Mouse (Mus musculus) forebrain, postnatal 0 days (tissue): ENCODE results near the gene Olfr1305. TPM values are rescaled to one million over a fixed set of nuclear protein-coding genes. Genes with fewer than 3 reads are reported as not detected.

Source experiments
- ATAC-seq: fragments of 200-750 bp; cut with Nextera tagmentation; 2 replicates; pipeline ENCODE4 v1.8.0; 2017; ENCODE audit warnings: mild to moderate bottlenecking, moderate library complexity
- DNase-seq: peaks from one replicate; pipeline ENCODE4 v3.0.0-alpha.2; 2015
- H3K27ac ChIP-seq: fragments of 300-500 bp; sonication (generic); 2 replicates; pipeline ENCODE4 v1.5.1; 2014; ENCODE audit warnings: low read depth, mild to moderate bottlenecking, antibody characterized with exemption, low read length, moderate library complexity, mixed read lengths
- H3K27me3 ChIP-seq: fragments of 300-500 bp; sonication (generic); 2 replicates; pipeline ENCODE4 v1.6.1; 2014; ENCODE audit warnings: mild to moderate bottlenecking, low read length, mixed read lengths; ENCODE audit not compliant: insufficient read depth
- H3K36me3 ChIP-seq: fragments of 300-500 bp; sonication (generic); 2 replicates; pipeline ENCODE4 v1.6.1; 2014; ENCODE audit warnings: mild to moderate bottlenecking, moderate library complexity; ENCODE audit not compliant: insufficient read depth
- H3K4me1 ChIP-seq: fragments of 300-500 bp; sonication (generic); 2 replicates; pipeline ENCODE4 v1.6.1; 2014; ENCODE audit warnings: antibody characterized with exemption; ENCODE audit not compliant: insufficient read depth
- H3K4me2 ChIP-seq: fragments of 300-500 bp; sonication (generic); 2 replicates; pipeline ENCODE4 v1.6.1; 2014; ENCODE audit warnings: low read depth, mild to moderate bottlenecking, moderate library complexity
- H3K4me3 ChIP-seq: fragments of 300-500 bp; sonication (generic); 2 replicates; pipeline ENCODE4 v1.5.1; 2014; ENCODE audit warnings: low read depth, low read length, mixed read lengths
- H3K9ac ChIP-seq: fragments of 300-500 bp; sonication (generic); 2 replicates; pipeline ENCODE4 v1.6.1; 2014; ENCODE audit warnings: mild to moderate bottlenecking
- H3K9me3 ChIP-seq: fragments of 300-500 bp; sonication (generic); 2 replicates; pipeline ENCODE4 v1.6.1; 2016; ENCODE audit warnings: low read length
- CTCF ChIP-seq: sonication (generic); IDR thresholded peaks from 2 replicates; pipeline ENCODE4 v1.5.1; 2016; ENCODE audit warnings: antibody characterized with exemption, control low read depth, low read depth
- WGBS: fragments of 180-500 bp; shearing (Covaris S2); extraction: QIAGEN DNeasy Blood & Tissue Kit; methylation state at CpG from one replicate; pipeline ENCODE4 v1.1.7; 2014; 5-methylcytosine and 5-hydroxymethylcytosine counted together
- polyA plus RNA-seq: library from polyadenylated mRNA; unstranded; fragments of >200 nt; fragmentation: Nextera tagmentation; extraction: Ambion mirVana; gene quantifications from 2 replicates; pipeline ENCODE4 v1.2.1, GENCODE M21; 2015
- total RNA-seq: library from RNA; depleted of rRNA; stranded (reverse); fragments of >200 nt; gene quantifications from 2 replicates; pipeline ENCODE4 v1.2.3, GENCODE M21; 2014; rRNA removed

The Olfr1305 gene
- not detected in 2 replicates for total RNA-seq
- not detected in 2 replicates for polyA plus RNA-seq

GRCm38 (mm10) chr2:111877049-111877448 is at the start of gene Olfr1305:
TSS of gene Olfr1305 (minus strand) at chr2:111877149.
- TF ChIP-seq CTCF, result no peak
- H3K9ac ChIP-seq, result no peak within 1 kb of the TSS
- no peak within 1 kb of the TSS for H3K27ac ChIP-seq
- no peaks in the 10 kb centered on the region for H3K4me1 ChIP-seq
- ATAC-seq (no peak), DNase-seq (no peak)
- H3K4me3 ChIP-seq, result no peak within 1 kb of the TSS
- no peak within 1 kb of the TSS for H3K4me2 ChIP-seq
- no peaks in the 10 kb centered on the region for H3K27me3 ChIP-seq
- H3K9me3 ChIP-seq, result no peaks in the 10 kb centered on the region
- no peaks in the 10 kb centered on the region for H3K36me3 ChIP-seq
- WGBS, result 89% methylated on average over 2 of the region's 2 CpGs

GRCm38 (mm10) chr2:111916171-111916570 is 39.2 kb upstream of the Olfr1305 start, which contains the start of gene Olfr1306:
TSS of gene Olfr1306 (minus strand) at chr2:111916271.
- Histone ChIP-seq H3K4me1 (no peaks in the 10 kb centered on the region), H3K27me3 (no peaks in the 10 kb centered on the region), H3K27ac (no peak within 1 kb of the TSS), H3K36me3 (no peaks in the 10 kb centered on the region), H3K9me3 (no peaks in the 10 kb centered on the region), H3K9ac (no peak within 1 kb of the TSS), H3K4me2 (no peak within 1 kb of the TSS), H3K4me3 (no peak within 1 kb of the TSS)
- DNase-seq, result no peak
- ATAC-seq, result no peak
- 69% methylated on average over 1 of the region's 1 CpGs for WGBS
- no peak for TF ChIP-seq CTCF

DNA sequence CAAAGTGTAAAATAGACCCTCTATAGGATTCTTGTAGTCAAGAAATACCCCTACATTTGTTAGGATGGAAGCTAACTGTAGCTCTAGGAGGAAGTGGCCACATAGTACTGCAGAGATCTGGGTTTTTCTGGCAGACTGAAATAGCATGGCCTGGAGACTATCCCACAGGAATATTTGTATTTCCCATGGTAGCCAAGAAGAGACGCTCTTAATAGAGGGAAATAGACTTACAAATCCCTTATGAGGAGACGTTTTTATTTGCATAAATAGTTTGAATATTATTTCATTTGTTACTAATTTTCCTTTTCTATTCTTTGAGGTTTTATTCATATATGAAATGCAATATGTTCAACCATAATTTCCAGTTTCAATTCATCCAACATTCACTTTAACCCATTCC is 56.7 kb downstream of the Olfr1305 start, which contains the start of gene Olfr1303:
Gene Olfr1303 (minus strand): TSS at position 101 of the 400 bp plus-strand sequence.
- ATAC-seq (no peak), DNase-seq (no peak)
- Histone ChIP-seq H3K36me3 (no peaks in the 10 kb centered on the region), H3K4me3 (no peak within 1 kb of the TSS), H3K9me3 (no peaks in the 10 kb centered on the region), H3K4me1 (no peaks in the 10 kb centered on the region), H3K27ac (no peak within 1 kb of the TSS), H3K9ac (no peak within 1 kb of the TSS), H3K4me2 (no peak within 1 kb of the TSS), H3K27me3 (no peaks in the 10 kb centered on the region)
- 88% methylated on average over 2 of the region's 2 CpGs for WGBS
- TF ChIP-seq CTCF, result no peak

Other genes starting within 250 kb of the Olfr1305 start
- not detected in 2 replicates for gene Olfr1298, start 227.9 kb downstream of the Olfr1305 start, total RNA-seq
- not detected in 2 replicates for gene Olfr1298, start 227.9 kb downstream of the Olfr1305 start, polyA plus RNA-seq
- not detected in 2 replicates for gene Olfr1299, start 215.7 kb downstream of the Olfr1305 start, total RNA-seq
- gene Olfr1299, start 215.7 kb downstream of the Olfr1305 start, polyA plus RNA-seq, result not detected in 2 replicates
- gene Olfr1301, start 126.1 kb downstream of the Olfr1305 start, total RNA-seq, result not detected in 2 replicates
- not detected in 2 replicates for gene Olfr1301, start 126.1 kb downstream of the Olfr1305 start, polyA plus RNA-seq
- not detected in 2 replicates for gene Olfr1302, start 99.7 kb downstream of the Olfr1305 start, total RNA-seq
- not detected in 2 replicates for gene Olfr1302, start 99.7 kb downstream of the Olfr1305 start, polyA plus RNA-seq
- gene Olfr1303, start 56.8 kb downstream of the Olfr1305 start, total RNA-seq, result not detected in 2 replicates
- not detected in 2 replicates for gene Olfr1303, start 56.8 kb downstream of the Olfr1305 start, polyA plus RNA-seq
- not detected in 2 replicates for gene Olfr1306, start 39.1 kb upstream of the Olfr1305 start, total RNA-seq
- gene Olfr1306, start 39.1 kb upstream of the Olfr1305 start, polyA plus RNA-seq, result not detected in 2 replicates
- gene Olfr1307, start 72.3 kb upstream of the Olfr1305 start, total RNA-seq, result not detected in 2 replicates
- gene Olfr1307, start 72.3 kb upstream of the Olfr1305 start, polyA plus RNA-seq, result 0.01 TPM in 1 of 2 replicates, not detected in the other
- gene Olfr1308, start 87.8 kb upstream of the Olfr1305 start, total RNA-seq, result not detected in 2 replicates
- not detected in 2 replicates for gene Olfr1308, start 87.8 kb upstream of the Olfr1305 start, polyA plus RNA-seq
- not detected in 2 replicates for gene Olfr1309, start 113.1 kb upstream of the Olfr1305 start, total RNA-seq
- gene Olfr1309, start 113.1 kb upstream of the Olfr1305 start, polyA plus RNA-seq, result not detected in 2 replicates
- not detected in 2 replicates for gene Olfr1310, start 135.6 kb upstream of the Olfr1305 start, total RNA-seq
- not detected in 2 replicates for gene Olfr1310, start 135.6 kb upstream of the Olfr1305 start, polyA plus RNA-seq
- gene Olfr1311, start 147.3 kb upstream of the Olfr1305 start, total RNA-seq, result not detected in 2 replicates
- not detected in 2 replicates for gene Olfr1311, start 147.3 kb upstream of the Olfr1305 start, polyA plus RNA-seq
- gene Olfr1312, start 173.1 kb upstream of the Olfr1305 start, total RNA-seq, result not detected in 2 replicates
- gene Olfr1312, start 173.1 kb upstream of the Olfr1305 start, polyA plus RNA-seq, result not detected in 2 replicates
- not detected in 2 replicates for gene Olfr1313, start 200.7 kb upstream of the Olfr1305 start, total RNA-seq
- gene Olfr1313, start 200.7 kb upstream of the Olfr1305 start, polyA plus RNA-seq, result not detected in 2 replicates
- not detected in 2 replicates for gene Olfr1314, start 219.6 kb upstream of the Olfr1305 start, total RNA-seq
- gene Olfr1314, start 219.6 kb upstream of the Olfr1305 start, polyA plus RNA-seq, result not detected in 2 replicates
- gene Olfr1315-ps1, start 238.3 kb upstream of the Olfr1305 start, total RNA-seq, result not detected in 2 replicates
- gene Olfr1315-ps1, start 238.3 kb upstream of the Olfr1305 start, polyA plus RNA-seq, result not detected in 2 replicates